Mouse (Mus musculus): ENCODE results near the gene Noxo1. TPM values are rescaled to one million over a fixed set of nuclear protein-coding genes. Genes with fewer than 3 reads are reported as not detected.
"Not testable (repeated sequence)": the region's sequence is repeated elsewhere in the genome, so short reads cannot be mapped to it uniquely, and the experiment has no call there.

The Noxo1 gene
- total RNA-seq, 2 experiments from 2014 or later: 1.6 to 1.9 TPM

- DNase-seq: no peak
Measured at GRCm38 (mm10) chr17:24677500-24678080, 18.4 kb upstream of the Noxo1 start.

GRCm38 (mm10) chr17:24686514-24686913 is 9.5 kb upstream of the Noxo1 start:
- DNase-seq: peak; percentile 37

- DNase-seq: peak; percentile 39
Measured at GRCm38 (mm10) chr17:24687146-24687595, 8.9 kb upstream of the Noxo1 start.

DNA sequence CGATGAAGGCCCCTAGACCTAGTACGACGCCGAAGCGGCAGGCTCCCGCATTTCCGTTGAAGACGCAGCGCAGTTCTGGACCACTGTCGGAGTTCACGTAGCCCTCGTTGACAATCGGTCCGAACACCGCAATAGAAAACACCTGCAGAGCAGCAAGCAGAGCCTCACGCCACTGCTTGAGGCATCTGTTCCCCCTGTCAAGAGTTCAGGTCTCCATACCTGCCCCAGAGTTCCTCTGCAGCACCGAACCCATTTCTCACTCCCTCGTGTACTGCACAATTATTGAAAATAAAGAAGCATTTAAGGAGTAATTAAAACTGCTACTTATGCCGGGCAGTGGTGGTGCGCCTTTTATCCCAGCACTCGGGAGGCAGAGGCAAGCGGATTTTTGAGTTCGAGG is 8.4 kb upstream of the Noxo1 start:
- DNase-seq: no peak

DNA sequence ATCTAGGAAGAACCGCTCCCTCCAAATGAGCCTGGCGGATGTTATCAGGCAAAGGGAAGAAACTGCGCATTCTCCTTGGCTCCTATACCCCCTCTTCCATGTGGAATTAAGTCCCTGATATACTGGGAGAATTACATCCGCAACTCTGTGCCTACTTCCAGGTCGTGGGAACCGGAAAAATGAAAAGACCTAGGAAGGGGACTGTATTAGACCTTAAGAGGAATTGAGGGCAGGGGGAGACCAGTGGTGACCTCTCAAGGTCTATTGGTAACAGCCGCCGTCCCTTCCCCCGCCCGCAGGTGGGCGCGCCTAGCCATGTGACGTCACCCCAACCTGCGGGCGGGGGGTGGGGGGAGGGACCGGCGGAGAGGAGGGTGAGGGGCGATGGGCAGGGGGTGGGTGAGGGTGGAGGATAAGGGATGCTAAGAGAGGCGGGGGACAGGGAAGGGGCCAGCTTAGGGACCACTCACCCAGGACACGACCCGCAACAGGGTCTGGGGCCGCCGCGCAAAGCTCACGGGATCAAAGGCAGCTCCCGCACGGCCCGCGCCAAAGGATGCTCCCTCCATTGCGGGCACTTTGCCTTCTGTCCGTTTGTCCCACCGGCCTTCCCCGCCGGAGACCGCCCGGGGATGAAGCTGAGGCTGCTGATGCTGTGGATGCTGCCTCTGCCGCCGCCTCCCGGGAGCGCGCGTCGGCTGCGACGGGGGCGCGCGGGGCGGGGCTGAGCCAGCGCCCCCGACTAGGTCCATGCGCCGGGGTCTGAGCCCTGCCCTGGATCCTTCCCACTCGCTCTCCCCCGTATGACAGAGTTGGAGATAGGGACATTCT is 6.6 kb upstream of the Noxo1 start, which contains the start of gene Syngr3:
Syngr3 (minus strand) TSS at position 705 of the 831 bp plus-strand sequence.
- peak; percentile 14 for DNase-seq

DNA sequence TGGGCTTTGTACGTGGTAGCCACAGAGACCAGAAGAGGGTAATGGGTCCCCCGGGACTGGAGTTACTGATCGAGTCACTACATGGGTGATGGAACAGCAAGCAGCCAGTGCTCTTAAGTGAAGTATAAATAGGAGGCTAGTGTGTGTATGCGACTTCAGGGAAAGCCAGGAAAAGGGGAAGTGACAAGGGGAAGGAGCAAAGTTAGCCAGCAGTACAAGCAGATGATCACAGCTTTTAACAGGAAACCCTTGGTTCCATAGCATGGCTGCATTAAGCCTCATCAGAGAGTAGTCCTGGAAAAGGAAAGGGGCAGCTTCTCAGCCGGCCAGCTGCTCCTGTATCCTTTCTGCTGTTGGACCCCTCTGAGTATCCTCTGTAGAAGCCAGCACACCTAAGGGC is 3.6 kb upstream of the Noxo1 start:
- DNase-seq: no peak

GRCm38 (mm10) chr17:24695326-24696010 is 566 bp upstream of the Noxo1 start:
- DNase-seq: no peak

DNA sequence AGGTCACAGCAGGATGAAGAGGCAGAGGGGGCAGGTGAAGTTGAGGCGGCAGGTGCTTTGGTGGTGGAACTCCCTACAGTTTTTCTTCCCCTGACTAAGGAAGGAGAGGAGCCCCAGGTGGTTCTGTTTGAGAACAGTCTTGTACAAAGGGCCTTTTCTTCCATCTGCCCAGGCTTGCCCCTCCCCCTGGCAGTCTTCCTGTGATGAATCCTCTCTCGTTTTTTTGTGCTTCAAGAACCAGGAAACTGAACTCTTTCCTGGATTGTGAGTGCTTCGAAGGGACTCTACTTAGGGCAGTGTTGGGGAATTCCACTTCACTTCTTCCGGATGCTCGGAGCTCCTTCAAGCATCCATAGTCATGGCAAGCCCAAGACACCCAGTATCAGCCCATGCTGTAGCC is 2.0 kb downstream of the Noxo1 start:
- DNase-seq: no peak

DNA sequence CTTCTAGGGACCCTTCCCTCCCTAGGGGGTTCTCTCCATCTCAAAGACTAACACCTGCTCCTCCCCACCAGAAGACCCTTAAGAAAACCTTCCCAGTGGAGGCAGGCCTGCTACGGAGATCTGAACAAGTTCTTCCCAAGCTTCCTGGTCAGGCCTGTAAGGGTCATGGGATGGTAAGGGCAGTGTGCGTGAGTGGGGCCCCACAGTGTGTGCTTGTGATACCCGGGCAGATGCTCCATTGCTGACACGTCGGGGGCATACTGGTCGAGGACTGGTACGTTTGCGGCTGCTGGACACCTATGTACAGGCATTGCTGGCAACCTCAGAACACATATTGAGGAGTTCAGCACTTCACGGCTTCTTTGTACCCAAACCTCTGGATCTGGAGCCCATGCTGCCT is 2.7 kb downstream of the Noxo1 start:
- DNase-seq: no peak

DNA sequence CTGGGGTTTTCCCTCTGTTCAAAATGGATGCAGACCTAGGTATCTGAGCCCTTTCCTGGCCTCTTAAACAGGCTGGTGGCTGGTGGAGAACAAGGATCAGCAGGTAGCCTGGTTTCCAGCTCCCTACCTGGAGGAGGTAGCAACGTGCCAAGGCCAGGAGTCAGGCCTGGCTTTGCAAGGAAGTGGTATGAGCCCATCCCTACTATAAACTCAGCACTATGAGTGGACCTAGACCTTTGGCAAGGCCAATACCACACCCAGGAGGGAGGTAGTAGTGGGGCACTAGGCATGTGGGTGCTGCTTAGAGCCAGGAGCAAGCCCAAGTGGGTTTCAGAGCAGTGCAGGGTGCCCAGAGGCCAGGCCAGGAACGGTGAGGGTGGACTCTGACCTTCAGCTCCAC is 3.4 kb downstream of the Noxo1 start:
- no peak for DNase-seq

- no peak for DNase-seq
Measured at GRCm38 (mm10) chr17:24701251-24701650, 5.2 kb downstream of the Noxo1 start.

DNA sequence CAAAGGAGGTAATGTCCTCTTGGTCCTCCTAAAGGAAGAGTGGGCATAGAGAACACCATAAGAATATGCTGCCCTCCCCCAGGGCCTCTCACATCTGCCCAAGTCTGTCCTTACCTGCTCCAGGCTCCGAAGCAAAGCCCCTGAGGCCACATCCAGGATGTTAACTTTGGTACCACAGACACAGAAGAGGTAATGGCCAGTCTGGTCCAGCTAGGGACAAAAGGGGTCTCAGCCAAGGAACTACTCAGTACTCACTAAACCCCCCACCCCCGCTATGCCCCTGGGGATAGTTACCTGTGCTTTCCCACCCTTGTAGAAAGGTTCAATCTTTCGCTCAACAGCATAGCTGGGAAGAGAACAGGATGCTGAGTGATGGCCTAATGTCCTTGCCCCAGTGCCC is 9.8 kb downstream of the Noxo1 start:
- no peak for DNase-seq

GRCm38 (mm10) chr17:24706982-24707800 is 11.2 kb downstream of the Noxo1 start, which contains the start of gene Tbl3:
Gene Tbl3, minus strand, starts transcription at chr17:24707660.
- peak; percentile 93 for DNase-seq

DNA sequence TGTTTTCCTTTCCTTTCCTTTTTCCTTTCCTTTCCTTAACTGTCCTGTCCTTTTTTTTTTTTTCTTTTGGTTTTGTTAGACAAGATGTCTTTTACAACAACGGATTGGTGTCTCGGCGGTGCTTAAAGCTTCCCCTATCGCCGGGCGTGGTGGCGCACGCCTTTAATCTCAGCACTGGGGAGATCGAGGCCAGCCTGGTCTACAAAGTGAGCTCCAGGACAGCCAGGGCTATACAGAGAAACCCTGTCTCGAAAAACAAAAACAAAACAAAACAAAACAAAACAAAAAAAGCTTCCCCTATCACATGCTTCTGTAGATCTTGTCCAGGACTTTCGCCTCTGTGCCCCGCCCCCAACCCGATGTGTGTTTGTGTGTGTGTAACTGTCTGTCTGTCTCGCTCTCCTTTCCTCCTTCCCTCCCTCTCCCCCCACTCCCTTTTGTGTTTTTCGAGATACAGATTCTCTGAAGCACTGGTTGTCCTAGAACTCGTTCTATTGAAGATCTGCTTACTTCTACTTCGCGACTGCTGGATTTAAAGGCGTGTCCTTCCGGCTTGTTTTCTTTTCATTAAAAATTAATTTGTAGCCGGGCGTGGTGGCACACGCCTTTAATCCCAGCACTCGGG is 11.9 kb downstream of the Noxo1 start:
- DNase-seq: no peak

DNA sequence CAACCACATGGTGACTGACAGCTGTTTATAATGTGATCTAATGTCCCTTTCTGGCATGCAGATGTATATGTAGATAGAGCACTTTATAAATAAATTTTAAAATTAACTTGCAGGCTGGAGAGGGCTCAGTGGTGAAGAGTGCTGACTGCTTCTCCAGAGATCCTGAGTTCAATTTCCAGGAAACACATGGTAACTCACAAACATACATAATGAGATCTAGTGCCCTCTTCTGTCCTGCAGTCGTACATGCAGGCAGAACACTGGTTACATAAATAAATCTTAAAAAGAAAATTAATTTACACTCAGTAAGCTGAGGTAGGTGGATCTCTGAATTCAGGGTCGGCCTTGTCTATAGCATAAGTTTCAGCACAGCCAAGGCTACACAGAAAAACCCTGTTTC is 12.6 kb downstream of the Noxo1 start:
- DNase-seq: no peak

GRCm38 (mm10) chr17:24715556-24715955 is 19.5 kb downstream of the Noxo1 start:
- DNase-seq: no peak

GRCm38 (mm10) chr17:24716166-24716682 is 20.2 kb downstream of the Noxo1 start:
- DNase-seq: no peak

GRCm38 (mm10) chr17:24717943-24718342 is 21.9 kb downstream of the Noxo1 start, which contains the start of the genes Rnf151 and Rps2:
Gene Rnf151, minus strand, starts transcription at chr17:24718063.
Gene Rps2, plus strand, starts transcription at chr17:24718116.
- DNase-seq: no peak

- DNase-seq: not testable (repeated sequence)
Measured at GRCm38 (mm10) chr17:24718938-24719337, 22.9 kb downstream of the Noxo1 start.

DNA sequence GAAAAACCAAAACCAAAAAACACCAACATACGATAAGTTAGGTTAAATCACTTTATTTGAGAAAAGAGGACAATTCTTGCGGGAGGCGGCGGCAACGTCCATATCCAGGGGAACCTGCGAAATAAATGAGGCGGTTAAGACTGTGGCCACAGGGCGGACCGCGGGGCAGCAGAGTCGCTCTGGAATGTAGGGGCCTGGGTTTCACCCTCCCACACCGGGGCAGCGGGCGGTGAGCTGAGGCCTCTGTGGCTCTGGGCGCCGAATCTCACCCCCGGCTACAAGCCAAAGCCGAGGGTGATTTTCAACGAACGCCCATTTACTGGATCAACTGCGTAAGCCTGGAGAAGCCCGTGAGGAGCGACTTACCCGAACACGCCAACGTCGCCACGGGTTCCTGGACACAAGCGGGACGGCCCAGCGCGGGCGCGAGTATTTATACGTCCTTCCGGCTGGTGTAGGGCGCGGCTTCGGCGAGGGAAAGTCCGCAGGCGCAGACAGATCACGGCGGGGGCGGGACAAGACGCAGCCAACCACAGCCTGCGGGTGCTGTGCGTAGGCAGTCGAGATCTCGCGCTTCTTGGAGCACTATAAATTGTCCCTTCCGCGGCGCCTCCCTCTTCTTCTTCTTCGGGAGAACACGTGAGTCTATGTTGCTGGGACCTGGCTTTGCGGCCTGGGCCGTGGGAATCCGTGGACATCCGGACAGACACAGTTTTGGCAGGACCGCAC is 23.6 kb downstream of the Noxo1 start:
- peak; percentile 95 for DNase-seq

GRCm38 (mm10) chr17:24720616-24721015 is 24.6 kb downstream of the Noxo1 start:
- DNase-seq: not testable (repeated sequence)

All from gastrocnemius, postnatal 10 days (tissue).